Mouse (Mus musculus) midbrain, embryonic 16.5 days (tissue): ENCODE results near the gene Bcl9l. TPM values are rescaled to one million over a fixed set of nuclear protein-coding genes. Genes with fewer than 3 reads are reported as not detected.

Source experiments
- ATAC-seq: fragments of 200-750 bp; cut with Nextera tagmentation; 2 replicates; pipeline ENCODE4 v1.8.0; 2017; ENCODE audit warnings: moderate TSS enrichment
- H3K27ac ChIP-seq: fragments of 300-500 bp; sonication (generic); 2 replicates; pipeline ENCODE4 v1.5.1; 2014; ENCODE audit warnings: mild to moderate bottlenecking, low read length, mixed read lengths
- H3K27me3 ChIP-seq: fragments of 300-500 bp; sonication (generic); 2 replicates; pipeline ENCODE4 v1.6.1; 2014; ENCODE audit warnings: low read depth, low read length, mixed read lengths; ENCODE audit not compliant: control insufficient read depth, insufficient read depth
- H3K36me3 ChIP-seq: fragments of 300-500 bp; sonication (generic); 2 replicates; pipeline ENCODE4 v1.6.1; 2014; ENCODE audit warnings: mild to moderate bottlenecking, low read length, moderate library complexity, mixed read lengths; ENCODE audit not compliant: control insufficient read depth, insufficient read depth
- H3K4me1 ChIP-seq: fragments of 300-500 bp; sonication (generic); 2 replicates; pipeline ENCODE4 v1.6.1; 2014; ENCODE audit warnings: mild to moderate bottlenecking, low read length, mixed read lengths; ENCODE audit not compliant: control insufficient read depth, insufficient read depth
- H3K4me2 ChIP-seq: fragments of 300-500 bp; sonication (generic); 2 replicates; pipeline ENCODE4 v1.6.1; 2014; ENCODE audit warnings: mild to moderate bottlenecking, low read length, mixed read lengths
- H3K4me3 ChIP-seq: fragments of 300-500 bp; sonication (generic); 2 replicates; pipeline ENCODE4 v1.5.1; 2014; ENCODE audit warnings: low read depth, mild to moderate bottlenecking, low read length, moderate library complexity, mixed read lengths
- H3K9ac ChIP-seq: fragments of 300-500 bp; sonication (generic); 2 replicates; pipeline ENCODE4 v1.6.1; 2014; ENCODE audit warnings: low read depth, low read length, mixed read lengths
- H3K9me3 ChIP-seq: fragments of 300-500 bp; sonication (generic); replicated peaks from 2 replicates; pipeline ENCODE4 v1.6.1; 2014; ENCODE audit warnings: mild to moderate bottlenecking, low read length, mixed read lengths; ENCODE audit not compliant: control insufficient read depth, poor library complexity, severe bottlenecking
- WGBS: fragments of 180-500 bp; shearing (Covaris S2); extraction: QIAGEN DNeasy Blood & Tissue Kit; methylation state at CpG from one replicate; pipeline ENCODE4 v1.1.7; 2014; 5-methylcytosine and 5-hydroxymethylcytosine counted together
- polyA plus RNA-seq: library from polyadenylated mRNA; unstranded; fragments of >200 nt; fragmentation: Nextera tagmentation; extraction: Ambion mirVana; gene quantifications from 2 replicates; pipeline ENCODE4 v1.2.1, GENCODE M21; 2015

Bcl9l gene
- polyA plus RNA-seq, 1 experiment from 2014 or later: 10.7 TPM

GRCm38 (mm10) chr9:44461950-44462349, 20.7 kb upstream of the Bcl9l start:
- no peaks in the 10 kb centered on the region for H3K27me3 ChIP-seq
- no peaks in the 10 kb centered on the region for H3K9me3 ChIP-seq
- ATAC-seq: no peak
- no peak overlapping the region for H3K9ac ChIP-seq
- no peaks in the 10 kb centered on the region for H3K36me3 ChIP-seq
- H3K4me1 ChIP-seq: peaks cover 11% of the 10 kb centered on the region
- WGBS: 89% methylated on average over 5 of the region's 5 CpGs
- H3K4me2 ChIP-seq: no peak overlapping the region
- H3K4me3 ChIP-seq: no peak overlapping the region
- H3K27ac ChIP-seq: no peak overlapping the region

DNA sequence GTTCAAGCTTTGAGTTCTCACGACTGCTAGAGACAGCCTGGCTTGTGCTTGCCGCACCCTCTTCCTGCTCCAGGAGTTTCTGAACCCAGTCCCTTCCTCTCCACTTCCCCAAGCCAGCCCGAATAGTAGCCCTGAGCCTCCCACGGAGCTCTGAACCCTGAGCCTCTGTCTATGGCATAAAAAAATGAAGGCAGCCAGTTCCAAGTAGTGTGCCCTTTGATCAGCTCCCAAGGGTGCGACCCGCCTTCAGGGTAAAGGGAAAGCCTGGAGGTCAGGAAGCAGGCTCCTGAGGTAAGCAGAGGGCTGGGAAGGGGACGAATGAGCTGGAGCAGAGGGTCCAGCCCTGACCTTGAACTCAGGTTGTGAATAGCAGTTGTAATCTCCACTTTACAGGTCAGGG, 14.4 kb upstream of the Bcl9l start:
- H3K4me3 ChIP-seq: no peak overlapping the region
- WGBS: 53% methylated on average over 7 of the region's 7 CpGs
- H3K36me3 ChIP-seq: no peaks in the 10 kb centered on the region
- H3K9ac ChIP-seq: 0 out of 2 replicates have a peak overlapping the region, but pooled peaks have one; percentile 8
- ATAC-seq: no peak
- H3K9me3 ChIP-seq: no peaks in the 10 kb centered on the region
- H3K4me2 ChIP-seq: no peak overlapping the region
- no peaks in the 10 kb centered on the region for H3K27me3 ChIP-seq
- H3K4me1 ChIP-seq: peaks cover 13% of the 10 kb centered on the region
- H3K27ac ChIP-seq: peak overlapping the region; percentile 79

- Histone ChIP-seq H3K4me3 (no peak overlapping the region), H3K27ac (peak overlapping the region; percentile 79), H3K4me1 (peaks cover 13% of the 10 kb centered on the region), H3K27me3 (no peaks in the 10 kb centered on the region), H3K9ac (0 out of 2 replicates have a peak overlapping the region, but pooled peaks have one; percentile 8), H3K9me3 (no peaks in the 10 kb centered on the region), H3K4me2 (peak overlapping the region; percentile 17; the same call in 1 of the 2 replicates), H3K36me3 (no peaks in the 10 kb centered on the region)
- ATAC-seq: peak; percentile 68
- WGBS: 36% methylated on average over 2 of the region's 2 CpGs
These were observed 13.8 kb upstream of the Bcl9l start for GRCm38 (mm10) chr9:44468800-44469199.

GRCm38 (mm10) chr9:44473184-44473583, 9.4 kb upstream of the Bcl9l start:
- WGBS: 62% methylated on average over 3 of the region's 3 CpGs
- no peak for ATAC-seq

GRCm38 (mm10) chr9:44474327-44474726, 8.3 kb upstream of the Bcl9l start:
- Histone ChIP-seq H3K27me3 (no peaks in the 10 kb centered on the region), H3K4me3 (no peak overlapping the region), H3K9ac (no peak overlapping the region), H3K36me3 (no peaks in the 10 kb centered on the region), H3K4me1 (peaks cover 9% of the 10 kb centered on the region), H3K9me3 (no peaks in the 10 kb centered on the region), H3K27ac (no peak overlapping the region), H3K4me2 (no peak overlapping the region)
- WGBS: 41% methylated on average over 1 of the region's 1 CpGs
- no peak for ATAC-seq

More at GRCm38 (mm10) chr9:44473184-44473583, 9.4 kb upstream of the Bcl9l start:
- no peaks in the 10 kb centered on the region for H3K9me3 ChIP-seq
- no peaks in the 10 kb centered on the region for H3K36me3 ChIP-seq
- peaks cover 20% of the 10 kb centered on the region for H3K4me1 ChIP-seq
- no peak overlapping the region for H3K27ac ChIP-seq
- H3K4me2 ChIP-seq: no peak overlapping the region
- H3K9ac ChIP-seq: no peak overlapping the region
- no peak overlapping the region for H3K4me3 ChIP-seq
- H3K27me3 ChIP-seq: no peaks in the 10 kb centered on the region

DNA sequence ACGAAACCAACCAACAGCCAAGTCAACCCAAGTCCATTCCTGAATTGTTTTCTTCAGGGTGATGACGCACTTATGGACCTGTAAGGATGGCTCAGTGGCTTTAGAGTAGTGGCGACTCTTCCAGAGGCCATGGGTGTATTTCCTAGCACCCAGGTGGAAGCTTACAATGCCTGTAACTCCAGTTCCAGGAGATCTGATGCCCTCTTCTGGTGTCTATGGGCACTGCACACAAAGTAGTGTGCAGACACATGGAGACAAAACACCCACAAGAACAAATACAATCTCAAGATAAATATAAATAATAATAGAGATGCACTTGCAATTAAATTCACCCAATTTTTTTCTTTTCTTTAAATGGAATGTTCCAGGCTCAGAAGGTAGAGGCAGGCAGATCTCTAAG, 6.7 kb upstream of the Bcl9l start:
- no peak overlapping the region for H3K4me3 ChIP-seq
- peaks cover 9% of the 10 kb centered on the region for H3K4me1 ChIP-seq
- no peaks in the 10 kb centered on the region for H3K27me3 ChIP-seq
- 94% methylated on average over 3 of the region's 3 CpGs for WGBS
- H3K27ac ChIP-seq: no peak overlapping the region
- H3K4me2 ChIP-seq: no peak overlapping the region
- no peaks in the 10 kb centered on the region for H3K9me3 ChIP-seq
- H3K36me3 ChIP-seq: no peaks in the 10 kb centered on the region
- no peak overlapping the region for H3K9ac ChIP-seq
- ATAC-seq: no peak

DNA sequence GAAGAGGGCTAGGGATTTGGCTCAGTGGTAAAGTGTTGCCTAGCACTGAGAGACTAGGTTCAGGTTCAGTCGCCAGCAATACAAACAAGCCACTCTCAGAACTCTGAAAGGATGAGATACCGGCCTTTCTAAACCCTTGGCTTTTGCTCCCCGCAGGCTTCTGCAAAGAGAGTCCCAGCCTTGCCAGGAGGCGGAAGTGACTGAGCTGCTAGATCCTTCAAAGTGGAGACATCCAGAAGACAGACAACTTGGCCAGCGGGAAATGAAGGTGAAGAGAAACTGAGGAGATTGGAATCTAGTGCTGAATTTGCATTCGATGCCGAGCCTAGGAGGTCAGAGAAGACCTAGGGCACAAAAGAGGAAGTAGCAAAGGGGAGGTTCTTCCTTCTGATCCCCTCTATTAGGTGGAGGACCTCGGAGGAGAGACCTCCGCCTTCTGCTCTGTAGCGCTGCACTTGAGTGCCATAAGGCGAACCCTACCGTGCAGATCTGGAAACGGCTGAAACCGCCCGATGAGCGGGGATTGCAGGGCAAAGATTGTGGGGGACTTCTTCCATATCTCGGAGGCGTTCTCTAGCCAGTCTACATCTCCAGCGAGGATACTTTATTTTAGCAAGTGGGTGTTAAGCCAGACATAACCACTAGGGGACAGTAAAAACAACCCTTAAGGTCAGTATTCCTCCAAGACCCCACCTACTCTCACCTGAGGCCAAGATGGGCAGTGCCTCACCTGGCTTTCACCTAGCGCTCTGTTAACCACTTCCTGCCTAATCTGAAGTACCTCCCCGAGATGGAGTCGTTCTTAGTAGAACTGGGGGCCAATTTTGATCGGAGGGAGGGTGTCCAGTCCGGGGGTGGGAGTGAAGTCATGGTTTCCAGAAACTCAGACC, 5.0 kb upstream of the Bcl9l start:
- 5% methylated on average over 24 of the region's 24 CpGs for WGBS
- peak; percentile 11; the same call in 1 of the 2 replicates for ATAC-seq
- Histone ChIP-seq H3K27me3 (no peaks in the 10 kb centered on the region), H3K4me1 (peaks cover 13% of the 10 kb centered on the region), H3K36me3 (no peaks in the 10 kb centered on the region), H3K9ac (peak overlapping the region; percentile 85), H3K4me2 (peak overlapping the region; percentile 64), H3K4me3 (peak overlapping the region; percentile 75), H3K9me3 (no peaks in the 10 kb centered on the region), H3K27ac (peak overlapping the region; percentile 98)

DNA sequence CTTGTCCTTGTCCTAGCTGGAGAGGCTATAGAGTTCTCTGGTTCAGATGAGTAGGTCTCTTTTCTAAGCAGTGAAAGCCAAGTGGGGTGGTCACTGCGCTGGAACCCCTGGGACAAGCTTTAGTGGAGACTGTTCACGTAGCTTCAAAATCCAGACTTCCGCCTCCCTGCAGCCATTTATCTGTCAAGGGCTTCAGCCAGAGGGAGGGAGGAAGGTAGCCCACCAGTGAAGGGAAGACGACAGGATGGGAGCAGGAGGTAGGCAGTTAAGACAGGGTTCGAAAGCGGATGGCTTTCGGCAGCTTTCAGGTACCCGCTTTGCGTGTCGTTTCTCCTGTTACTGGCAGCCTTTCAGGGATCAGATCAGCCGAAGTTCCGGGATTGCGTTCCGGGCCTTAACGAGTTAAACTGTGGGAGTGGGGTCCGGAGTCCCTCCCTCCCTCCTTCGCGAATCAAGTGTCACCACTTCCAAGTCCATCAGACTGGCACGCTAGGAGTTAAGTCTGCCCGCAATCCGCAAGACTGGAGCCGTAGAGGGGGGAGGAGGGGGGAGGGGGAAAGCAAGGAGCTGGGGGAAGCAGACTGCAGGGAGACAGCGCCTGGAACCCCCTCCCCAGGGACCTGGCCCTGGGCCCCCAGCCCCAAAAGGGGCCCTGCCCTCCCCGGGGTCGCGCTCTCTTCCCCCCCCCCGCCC, 4.2 kb upstream of the Bcl9l start:
- under 1% methylated on average over 24 of the region's 27 CpGs for WGBS
- Histone ChIP-seq H3K9me3 (no peaks in the 10 kb centered on the region), H3K36me3 (no peaks in the 10 kb centered on the region), H3K9ac (peak overlapping the region; percentile 85), H3K4me1 (peaks cover 13% of the 10 kb centered on the region), H3K27ac (peak overlapping the region; percentile 98), H3K4me3 (peak overlapping the region; percentile 75), H3K4me2 (peak overlapping the region; percentile 64), H3K27me3 (no peaks in the 10 kb centered on the region)
- peak; percentile 47 for ATAC-seq
